Mouse (Mus musculus) cerebellum, adult 11 months (tissue): Measurements from ENCODE around the gene Gm10837.

Experiments
- DNase-seq: peaks from one replicate; pipeline ENCODE4 v3.0.0; 2022

Gene Gm10837

DNA sequence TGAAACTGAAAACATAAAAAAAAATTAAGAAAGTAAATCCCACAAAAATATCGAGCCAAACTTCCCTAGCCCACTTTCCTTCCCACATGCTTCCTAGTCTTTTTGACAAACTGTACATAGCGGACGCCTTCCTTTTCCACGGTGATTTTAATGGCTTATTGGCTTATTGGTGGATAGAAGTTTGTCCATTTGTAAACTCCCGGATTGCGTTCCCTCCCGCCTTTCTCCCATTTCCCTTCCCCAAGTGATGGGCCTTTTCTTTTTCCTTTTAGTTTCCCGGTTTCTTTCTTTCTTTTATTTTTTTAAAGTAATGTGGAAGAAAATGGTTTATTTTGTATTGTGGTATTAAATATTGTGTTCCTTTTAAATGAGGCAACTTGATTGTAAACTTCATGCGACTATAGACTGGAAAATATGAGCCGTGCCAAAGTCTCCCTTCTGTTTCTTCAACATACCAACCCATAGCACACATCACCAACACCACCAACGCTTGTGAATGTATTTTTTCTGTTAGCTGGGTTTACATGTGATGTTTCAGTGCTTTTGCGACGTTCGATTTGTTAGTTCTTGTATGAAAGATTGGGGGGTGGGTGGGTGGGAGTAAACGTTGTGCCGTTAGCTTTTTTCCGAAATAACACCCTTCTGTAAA is 10.8 kb upstream of the Gm10837 start:
- DNase-seq = no peak

DNA sequence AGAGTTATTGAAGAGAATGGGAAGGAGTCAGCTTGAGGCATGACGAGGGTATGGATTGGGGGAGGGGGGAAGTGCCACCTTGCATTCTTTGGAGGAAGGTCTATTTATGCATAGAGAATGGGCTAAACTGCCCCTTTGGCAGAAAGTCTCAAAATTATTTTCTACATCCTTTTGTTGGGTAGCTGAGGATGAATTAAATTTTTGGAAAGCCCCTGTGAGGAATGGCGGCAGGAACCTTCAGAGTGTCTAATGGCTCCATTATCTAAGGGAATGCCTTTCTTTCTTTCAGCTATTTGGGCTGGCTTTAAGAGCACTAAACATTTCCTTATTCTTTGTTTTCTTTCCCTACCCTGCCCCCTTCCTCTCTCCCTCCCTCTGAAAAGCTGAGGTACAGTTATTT is 10.0 kb upstream of the Gm10837 start:
- DNase-seq = no peak

DNA sequence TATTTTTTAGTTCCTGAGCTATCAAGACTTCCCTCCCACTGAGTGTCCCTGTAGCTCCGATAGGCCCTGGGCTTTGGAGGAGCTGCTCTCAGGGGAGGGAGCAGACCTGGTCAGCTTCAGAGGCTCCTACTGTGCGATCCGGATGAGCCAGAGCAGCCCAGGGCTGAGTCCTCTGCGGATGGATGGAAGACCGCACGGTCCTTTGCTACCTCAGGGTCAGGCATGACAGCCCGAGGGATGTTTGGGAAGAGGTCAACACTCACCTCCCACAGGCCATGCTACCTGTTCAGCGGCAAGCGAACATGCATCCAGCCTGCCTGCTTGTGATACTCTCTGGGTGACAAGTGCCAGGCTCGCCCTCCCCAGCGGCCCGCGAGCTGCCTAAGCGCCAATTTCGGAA is 9.2 kb upstream of the Gm10837 start:
- no peak for DNase-seq

DNA sequence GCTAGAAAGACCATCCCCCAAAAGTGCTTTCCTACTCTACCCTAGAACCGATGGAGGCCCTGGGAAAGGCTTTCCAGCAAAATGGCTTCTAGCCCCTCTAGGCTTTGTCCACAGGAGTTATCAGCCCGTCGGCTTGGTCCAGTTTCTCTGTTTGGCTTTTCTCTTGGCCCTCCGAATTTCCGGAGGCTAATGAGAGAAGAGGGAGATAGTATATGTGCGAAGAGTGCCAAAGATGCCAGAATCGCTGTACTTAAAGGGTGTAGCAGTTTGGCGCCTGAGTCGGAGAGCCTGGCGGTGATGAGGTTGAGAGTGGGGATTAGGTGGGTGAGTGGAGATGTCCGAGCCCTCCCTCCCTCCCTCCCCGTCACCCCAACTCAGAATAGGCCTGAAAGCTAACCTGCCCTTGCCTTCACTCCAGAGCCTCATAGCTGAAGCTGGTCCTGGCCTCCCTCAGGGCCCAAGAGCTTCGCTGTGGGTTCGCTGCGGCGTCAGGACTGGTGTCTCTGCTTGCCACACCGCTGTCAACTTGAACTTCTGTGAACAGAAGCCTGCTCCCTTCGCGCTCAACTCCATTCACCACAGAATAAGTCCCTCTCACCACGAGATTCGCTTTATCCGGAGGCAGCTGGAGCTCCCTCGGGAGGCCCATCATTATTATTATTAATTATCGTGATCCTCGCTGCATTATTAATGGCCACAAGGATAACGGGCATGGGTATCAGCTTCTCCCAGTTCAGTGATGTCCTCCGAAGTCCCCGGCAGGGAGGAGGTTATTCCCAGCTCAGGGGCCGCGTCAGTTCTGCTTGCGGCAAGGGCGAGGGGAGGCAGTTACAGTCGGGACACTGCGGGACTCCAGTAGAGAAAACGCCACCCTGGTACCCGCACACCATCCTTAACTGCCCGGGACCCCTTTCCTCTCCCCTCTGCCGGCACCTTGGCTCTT is 8.0 kb upstream of the Gm10837 start:
- DNase-seq = no peak

DNA sequence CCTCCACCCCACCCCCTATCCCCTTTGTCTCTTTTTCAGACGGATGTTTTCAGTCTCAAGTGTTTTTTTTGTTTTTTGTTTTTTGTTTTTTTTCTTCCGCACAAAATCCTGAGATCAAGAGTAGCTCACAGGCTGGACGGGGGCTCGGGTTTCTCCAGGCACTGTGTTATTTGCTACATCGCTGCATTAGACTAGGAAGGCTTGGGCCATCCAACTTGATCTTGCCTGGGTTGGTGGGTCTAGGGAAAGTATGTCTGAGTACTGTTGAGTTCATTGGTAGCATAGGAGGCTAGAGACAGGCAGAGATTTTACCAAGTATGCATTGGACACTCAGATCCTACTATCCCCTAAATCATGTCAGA is 7.4 kb upstream of the Gm10837 start:
- no peak for DNase-seq

GRCm38 (mm10) chr14:122483556-122484421 is 6.6 kb upstream of the Gm10837 start:
- DNase-seq = peak; percentile 77

- DNase-seq = no peak
Observed at GRCm38 (mm10) chr14:122484458-122484843, 5.9 kb upstream of the Gm10837 start.

GRCm38 (mm10) chr14:122484844-122485551 is 5.4 kb upstream of the Gm10837 start:
- DNase-seq = no peak

- no peak for DNase-seq
Observed at GRCm38 (mm10) chr14:122485635-122486181, 4.7 kb upstream of the Gm10837 start.

DNA sequence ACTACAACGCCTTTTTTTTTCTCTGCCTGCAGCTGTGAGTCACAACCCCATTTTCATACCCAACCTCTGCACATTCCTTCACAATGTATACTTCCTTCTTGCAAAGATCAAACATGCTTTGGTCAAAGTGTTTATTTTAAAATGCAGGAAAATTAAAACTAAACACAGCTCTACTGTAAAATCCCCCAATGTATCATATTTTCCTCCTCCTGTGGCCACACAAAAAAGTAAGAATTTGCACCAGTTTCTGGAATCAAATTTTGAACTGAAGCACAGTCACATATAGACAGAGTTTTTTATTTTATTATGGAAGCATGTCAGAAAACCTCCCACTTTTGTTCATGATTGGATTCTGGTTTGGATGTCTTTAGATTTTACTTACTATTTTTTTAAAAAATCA is 3.8 kb upstream of the Gm10837 start:
- DNase-seq = no peak

DNA sequence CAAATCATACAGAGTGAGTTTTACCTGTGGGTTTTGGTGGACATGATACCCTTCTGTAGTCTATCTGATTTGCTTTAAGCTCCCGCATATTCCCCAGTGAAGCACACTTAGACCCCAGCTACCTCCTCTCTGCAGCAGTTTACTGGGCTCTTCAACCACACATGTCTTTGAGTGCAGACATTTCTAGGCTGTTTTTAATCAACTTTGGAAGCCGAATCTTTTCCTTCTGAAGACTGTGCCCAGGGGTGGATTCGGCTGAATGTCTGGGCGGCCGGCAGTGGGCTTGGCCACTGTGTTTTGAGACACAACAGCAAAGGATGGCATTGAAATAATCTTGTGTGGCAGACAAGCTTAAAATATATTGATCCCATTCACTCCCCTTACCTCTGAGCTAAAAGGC is 3.0 kb upstream of the Gm10837 start:
- no peak for DNase-seq

DNA sequence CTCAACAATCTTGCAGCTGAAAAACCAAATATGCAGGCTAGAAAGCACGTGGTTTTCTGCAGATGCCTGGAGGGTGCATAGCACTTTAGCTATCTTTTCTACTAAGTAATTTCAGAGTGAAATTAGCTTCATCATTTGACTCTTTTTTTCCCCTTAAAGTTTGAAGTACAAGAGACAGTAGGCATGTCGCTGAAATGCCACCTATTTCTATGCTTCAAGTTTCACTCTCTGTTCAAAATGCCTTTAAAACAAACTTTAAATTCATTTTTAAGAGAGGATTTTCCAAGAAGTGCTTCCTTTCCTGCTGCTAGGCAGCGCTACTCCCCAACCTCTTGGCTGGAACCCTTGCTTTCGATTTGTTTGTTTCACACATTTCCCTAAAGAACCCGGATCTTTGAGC is 1.3 kb upstream of the Gm10837 start:
- no peak for DNase-seq

DNA sequence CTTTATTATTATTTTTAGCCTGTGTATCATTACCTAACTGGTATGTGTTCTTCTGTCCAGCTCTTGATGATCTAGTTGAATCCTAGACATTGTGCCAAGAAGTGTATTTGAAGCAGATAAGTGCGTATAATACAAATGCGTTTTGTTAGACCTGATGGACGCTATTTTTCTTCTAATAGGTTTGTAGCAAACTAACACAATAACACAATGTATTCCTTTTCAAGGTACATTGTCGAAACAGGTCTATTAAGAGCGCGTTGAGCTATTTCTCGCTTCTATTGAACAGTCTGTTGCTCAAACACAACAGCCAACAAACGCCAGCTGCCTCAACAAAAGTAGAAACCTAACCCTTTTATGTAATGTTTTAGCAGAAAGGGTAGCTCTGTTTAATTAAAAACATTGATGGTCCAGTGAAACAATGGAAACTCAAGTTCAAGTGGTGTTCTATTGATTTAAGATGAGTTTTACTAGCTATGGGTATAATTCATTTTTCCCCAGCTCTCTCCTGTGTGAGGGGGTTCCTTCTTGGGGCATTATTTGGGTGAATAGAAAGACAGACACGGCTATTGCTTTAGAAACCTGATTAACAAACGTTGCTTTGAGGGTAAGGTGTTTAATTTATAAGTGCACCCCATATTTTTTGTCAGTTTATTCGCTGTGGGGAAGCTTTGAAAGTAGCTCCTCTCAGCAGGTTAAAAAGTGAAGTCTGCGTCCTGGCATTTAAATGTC is 536 bp upstream of the Gm10837 start:
- no peak for DNase-seq

- no peak for DNase-seq
Observed at GRCm38 (mm10) chr14:122491521-122491920, 1.1 kb downstream of the Gm10837 start.

DNA sequence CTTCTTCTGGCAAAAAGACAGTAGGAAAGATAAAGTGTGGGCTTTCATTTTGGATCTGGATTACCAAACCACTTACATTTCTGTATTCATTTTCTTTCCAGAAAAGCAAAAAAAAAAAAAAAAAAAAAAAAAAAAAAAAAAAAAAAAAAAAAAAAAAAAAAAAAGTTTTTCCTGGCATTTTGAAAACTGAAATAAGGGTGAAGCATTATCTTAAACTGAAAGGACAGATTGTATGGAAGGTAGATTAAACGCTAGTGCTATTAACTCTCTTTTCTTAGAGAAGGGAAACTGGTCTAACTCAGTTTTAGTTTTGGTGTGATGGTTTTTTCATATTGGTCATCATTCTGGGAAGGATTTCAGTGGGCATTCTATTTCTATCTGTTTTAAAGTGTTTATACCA is 1.6 kb downstream of the Gm10837 start:
- no peak for DNase-seq

DNA sequence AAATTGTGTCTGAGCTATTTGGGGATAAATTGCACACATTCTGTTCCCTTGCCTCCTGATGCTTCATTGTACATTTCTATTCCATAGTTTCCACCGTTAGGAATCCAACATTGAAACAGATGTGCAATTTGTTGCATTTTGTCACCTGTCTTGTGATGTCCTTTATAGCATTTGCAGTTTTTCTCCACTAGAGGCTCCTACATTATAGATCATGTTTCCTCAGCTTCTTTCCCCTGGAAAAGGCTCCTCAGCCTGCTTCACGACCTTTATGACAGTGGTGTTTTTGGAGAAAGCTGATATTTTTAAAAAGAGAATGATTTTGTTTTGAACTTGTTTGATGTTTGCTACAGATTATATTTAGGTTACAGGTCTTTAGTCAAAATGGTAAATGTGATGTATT is 18.7 kb downstream of the Gm10837 start:
- no peak for DNase-seq

DNA sequence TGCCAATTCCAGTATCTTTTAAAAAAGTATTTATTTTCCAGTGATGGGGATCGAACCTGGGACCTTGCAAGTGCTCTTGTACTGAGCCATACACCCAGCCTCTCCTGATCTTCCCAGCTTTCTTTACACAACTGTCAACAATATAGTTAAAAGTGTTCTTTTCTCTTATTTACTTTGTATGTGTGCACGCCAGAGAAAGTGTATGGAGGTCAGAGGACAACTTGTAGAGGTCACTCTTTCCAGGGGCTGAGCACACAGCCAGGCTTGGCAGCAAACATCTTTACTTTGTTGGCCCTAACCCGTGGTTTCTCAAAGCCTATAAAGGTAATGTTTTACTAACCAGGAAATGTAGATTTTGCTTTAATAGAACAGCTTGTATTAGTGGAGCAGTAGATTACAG is 21.1 kb downstream of the Gm10837 start:
- no peak for DNase-seq

DNA sequence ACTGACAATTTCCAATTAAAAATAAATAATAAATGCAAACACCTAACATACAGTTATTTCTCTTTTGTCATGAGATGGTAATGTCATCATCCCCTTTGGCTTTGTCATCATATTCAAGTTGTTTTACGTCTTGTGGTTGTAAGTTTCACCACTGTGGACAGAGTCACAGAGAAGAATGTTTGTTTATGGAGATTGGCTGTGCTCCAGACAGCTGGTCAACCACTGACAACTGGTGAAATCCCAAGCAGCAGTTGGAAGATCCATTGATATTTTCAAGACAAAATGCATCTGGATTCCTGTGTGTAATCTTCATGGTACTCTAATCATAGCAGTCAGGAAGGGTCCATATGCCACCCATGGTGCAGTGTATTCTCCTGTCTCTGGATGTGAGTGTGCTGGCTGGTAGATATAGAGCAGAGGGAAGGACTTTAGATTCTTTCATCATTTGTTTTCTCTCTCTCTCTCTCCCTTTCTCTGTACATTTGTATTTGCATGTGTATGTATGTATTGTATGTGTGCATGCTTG is 23.2 kb downstream of the Gm10837 start:
- no peak for DNase-seq

GRCm38 (mm10) chr14:122528475-122528874 is 38.1 kb downstream of the Gm10837 start:
- DNase-seq = no peak

GRCm38 (mm10) chr14:122534017-122534924 is 43.9 kb downstream of the Gm10837 start, which contains the start of gene Pcca:
Gene Pcca, plus strand, starts transcription at chr14:122534324.
- peak; percentile 96 for DNase-seq
